Mouse (Mus musculus) common myeloid progenitor, adult 5-6 weeks (primary cell): ENCODE results near the gene Hsd11b1. TPM values are rescaled to one million over a fixed set of nuclear protein-coding genes. Genes with fewer than 3 reads are reported as not detected.
"Not testable (repeated sequence)": the region's sequence is repeated elsewhere in the genome, so short reads cannot be mapped to it uniquely, and the experiment has no call there.

Source experiments
- ATAC-seq: replicated peaks from 2 replicates; pipeline ENCODE4 v1.8.0; 2016; ENCODE audit warnings: low read depth, mild to moderate bottlenecking, moderate TSS enrichment, inconsistent platforms; ENCODE audit not compliant: poor library complexity, severe bottlenecking
- total RNA-seq: library from RNA; stranded (forward); fragments of 200-1000, 187-1606 nt; gene quantifications from 2 replicates; pipeline ENCODE4 v1.2.3, GENCODE M21; 2017

Gene Hsd11b1
- total RNA-seq: 1.4 TPM in 1 of 2 replicates, not detected in the other

DNA sequence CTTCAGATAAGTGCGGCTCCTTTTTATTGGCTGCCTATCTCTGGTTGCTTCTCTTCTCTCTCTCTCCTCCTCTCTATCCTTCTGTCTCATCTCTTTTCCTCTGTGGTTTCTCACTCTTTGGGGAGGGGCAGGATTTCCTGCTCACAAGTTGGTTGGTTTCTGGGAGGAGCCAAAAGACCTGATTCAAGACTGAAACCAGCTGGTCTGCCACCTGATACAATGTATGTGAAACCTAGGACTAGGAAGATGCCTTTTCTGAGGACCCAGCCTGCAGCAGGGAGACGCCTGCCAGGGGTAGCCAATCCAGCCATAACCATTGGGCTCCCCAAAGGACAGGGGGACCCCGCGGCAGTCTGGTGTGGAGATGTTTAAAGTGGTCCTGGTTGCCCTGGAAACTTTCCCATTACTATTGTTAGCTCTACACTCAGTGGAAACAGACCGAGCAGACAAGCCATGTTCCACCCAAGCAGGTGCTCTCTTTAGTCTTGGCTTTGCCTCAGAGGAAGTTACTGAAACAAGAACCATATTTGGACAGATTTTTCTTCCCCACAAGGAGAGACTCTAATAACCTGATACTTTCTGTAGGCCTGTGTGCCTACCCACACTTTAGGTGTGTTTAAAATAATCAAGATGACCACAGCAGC is at the start of gene Hsd11b1:
Gene Hsd11b1, minus strand, starts transcription at position 121 of the 644 bp plus-strand sequence.
- peak; percentile 81 for ATAC-seq

DNA sequence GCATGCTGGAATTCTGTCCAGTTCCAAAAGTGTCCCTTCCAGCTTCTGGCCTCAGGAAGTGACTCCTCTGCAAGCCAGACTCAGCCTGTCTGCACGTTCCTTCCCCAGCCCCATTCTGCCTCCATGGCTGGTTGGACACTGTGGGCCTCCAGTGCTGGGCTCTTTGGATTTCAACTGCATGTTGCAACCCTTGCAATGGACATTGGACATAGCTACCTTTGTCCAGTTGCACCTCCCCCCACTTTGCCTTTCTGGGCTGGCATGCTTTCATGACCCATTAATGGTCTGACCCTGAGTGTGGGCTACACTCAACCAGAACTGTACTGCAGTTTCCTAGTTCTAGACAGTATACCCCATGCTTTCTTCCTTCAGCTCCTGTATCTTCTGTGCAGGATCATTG is 47.7 kb upstream of the Hsd11b1 start:
- ATAC-seq: no peak

DNA sequence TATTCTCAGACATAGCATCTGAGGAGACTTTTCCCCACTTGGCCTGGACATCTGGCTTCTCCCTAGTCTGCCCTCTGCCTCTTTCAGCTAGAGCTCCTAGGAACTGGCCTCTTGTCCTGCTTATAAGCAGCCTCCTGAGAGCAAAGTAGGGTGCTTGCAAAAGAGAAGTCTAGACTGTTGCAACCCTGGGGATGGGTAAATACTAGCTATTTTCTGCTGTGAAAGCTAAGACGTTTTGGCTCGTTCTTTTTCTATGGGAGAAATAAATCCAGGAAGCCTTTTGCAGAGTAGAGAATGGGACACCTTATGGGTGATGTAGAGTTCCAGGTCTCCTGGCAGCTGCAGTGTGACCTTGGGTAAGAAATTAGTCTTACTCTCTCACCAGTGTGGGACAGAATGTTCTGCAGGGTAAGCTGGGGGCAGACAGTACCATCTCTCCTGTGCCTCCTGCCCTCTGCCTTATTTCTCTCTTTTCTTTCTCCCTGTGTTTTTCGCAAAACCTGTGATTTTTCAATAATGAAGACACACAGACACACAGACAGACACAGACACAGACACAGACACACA is 46.7 kb upstream of the Hsd11b1 start:
- ATAC-seq: no peak

DNA sequence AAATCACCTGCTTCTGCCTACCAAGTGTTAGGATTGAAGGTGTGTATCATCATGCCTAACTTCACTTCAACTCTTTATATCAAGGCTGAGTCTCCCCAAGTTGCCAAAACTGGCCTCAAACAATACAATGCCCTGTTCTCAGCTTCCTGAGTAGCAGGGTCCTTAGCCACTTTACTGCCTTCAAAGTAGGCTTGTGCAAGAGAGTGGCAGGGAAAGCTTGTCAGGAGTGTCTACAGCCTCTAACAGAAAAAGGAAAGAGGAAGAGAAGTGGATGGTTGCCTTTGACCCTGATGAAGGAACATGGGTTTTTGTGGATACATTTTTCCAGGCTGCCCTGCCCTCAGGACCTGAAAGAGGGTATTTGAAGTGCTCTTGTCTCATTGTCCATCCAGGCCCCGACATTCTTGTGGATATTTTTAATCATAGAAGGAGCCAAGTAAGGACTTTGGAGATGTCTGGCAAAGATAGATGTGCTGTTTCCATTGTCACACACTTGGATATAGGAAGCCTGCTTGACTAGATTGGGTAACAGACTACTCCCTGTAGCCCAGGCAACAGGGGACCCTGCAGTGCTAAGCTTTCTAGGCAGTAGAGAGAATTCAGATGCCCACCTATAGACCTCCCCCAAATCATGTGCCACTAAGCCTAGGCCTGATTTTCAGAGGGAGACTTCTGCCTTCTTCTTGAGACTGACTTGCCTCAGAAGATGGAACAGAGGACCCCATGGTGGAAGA is 46.1 kb upstream of the Hsd11b1 start:
- peak; percentile 47; the same call in 1 of the 2 replicates for ATAC-seq

DNA sequence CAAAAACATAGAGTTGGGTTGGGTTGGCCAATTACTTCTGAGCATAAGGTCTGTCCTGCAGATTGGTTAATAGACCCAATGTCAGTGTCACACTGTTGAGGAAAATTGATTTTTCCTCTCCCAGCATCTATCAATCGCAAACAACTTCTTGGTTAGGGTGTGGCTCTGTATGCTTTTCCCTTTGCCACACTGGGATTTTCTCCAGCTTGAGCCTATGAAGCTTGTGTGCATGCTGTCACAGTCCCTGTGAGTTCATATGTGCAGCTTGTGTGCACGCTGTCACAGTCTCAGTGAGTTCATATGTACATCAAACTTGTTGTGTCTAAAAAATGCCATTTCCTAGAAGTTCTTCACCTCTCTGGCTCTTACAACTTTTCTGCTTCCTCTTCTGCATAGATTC is 43.0 kb upstream of the Hsd11b1 start:
- ATAC-seq: no peak

DNA sequence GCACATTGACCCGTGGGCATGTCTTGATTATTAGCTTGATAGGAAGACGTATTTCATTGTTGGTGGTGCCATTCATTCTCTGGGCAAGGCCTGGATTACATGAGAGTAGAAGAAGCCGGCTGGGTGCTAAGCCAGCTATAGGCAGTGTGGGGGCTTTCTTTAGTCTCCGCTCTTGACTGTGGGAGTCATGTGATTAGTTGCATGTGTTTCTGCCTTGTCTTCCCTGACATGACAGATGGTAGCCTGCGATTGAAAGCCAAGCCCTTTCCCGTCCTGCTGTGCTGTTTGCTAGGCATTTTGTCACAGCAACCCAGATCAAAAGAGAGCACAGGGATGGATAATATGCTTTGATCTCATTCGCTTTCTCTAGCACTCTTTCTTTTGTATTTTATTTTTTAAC is 41.5 kb upstream of the Hsd11b1 start:
- ATAC-seq: no peak

GRCm38 (mm10) chr1:193303096-193303495 is 39.2 kb upstream of the Hsd11b1 start:
- ATAC-seq: no peak

- no peak for ATAC-seq
Measured at GRCm38 (mm10) chr1:193302093-193302405, 38.2 kb upstream of the Hsd11b1 start.

DNA sequence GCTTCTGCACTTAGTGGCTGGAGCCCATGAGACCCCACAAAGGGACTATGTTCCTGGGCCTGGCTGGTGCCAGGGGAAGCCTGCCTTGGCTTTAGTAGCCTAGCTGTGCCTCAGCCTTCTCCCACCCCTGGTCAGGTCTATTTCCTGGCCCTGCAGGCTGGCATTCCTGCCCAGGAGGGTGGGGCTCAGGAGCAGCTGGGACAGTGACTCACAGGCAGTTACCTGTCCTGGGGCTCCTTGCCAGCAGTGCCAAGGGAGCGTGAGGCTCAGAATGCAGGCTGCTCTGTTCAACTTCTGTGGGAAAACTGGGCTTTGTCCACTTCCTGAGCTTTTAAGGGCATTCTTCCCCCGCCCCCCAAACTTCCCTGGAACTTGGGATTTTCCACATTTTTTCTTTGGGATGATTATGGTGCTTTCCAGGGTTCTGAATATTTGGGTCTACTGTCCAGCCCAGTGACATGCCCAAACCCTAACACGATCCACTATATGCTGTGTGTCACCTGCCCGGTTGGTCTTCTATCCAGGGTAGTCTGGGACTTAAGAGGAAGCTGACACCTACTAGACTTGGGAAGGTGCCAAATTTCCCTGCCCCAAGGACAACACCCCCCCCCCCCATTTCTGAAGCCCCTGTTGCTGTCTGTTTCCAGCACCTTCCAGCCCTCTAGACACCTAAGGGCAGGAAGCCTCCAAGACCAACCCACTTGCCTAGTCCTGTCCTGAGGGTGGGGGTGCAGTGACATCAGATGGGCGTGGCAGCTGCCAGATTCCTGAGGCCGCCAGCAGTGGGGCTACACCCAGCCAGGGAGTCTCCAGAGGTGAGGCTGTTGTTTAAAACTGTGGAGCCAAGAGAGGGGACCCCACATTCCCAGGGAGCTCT is 37.6 kb upstream of the Hsd11b1 start:
- ATAC-seq: no peak

- ATAC-seq: no peak
Measured at GRCm38 (mm10) chr1:193299995-193300394, 36.1 kb upstream of the Hsd11b1 start.

GRCm38 (mm10) chr1:193298141-193298765 is 34.4 kb upstream of the Hsd11b1 start:
- no peak for ATAC-seq

DNA sequence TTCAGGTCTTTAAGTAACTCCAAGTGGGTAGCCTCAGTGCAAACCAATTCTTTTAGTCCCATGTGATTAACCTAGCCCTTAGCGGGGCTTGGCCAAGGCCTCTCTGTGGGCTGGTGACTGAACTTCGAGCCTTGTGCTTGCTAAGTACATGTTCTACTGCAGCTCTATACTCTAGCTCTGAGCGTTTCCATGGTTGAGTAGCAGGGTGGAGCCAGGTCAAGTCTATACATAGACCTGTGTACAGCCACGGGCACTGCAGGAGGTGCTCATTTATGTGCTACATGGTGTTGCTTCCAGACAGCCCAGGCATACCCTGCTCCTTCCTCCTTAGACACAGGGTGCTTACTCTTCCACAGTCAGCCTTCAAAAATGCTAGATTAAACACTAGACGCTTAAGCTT is 32.0 kb upstream of the Hsd11b1 start:
- ATAC-seq: no peak

DNA sequence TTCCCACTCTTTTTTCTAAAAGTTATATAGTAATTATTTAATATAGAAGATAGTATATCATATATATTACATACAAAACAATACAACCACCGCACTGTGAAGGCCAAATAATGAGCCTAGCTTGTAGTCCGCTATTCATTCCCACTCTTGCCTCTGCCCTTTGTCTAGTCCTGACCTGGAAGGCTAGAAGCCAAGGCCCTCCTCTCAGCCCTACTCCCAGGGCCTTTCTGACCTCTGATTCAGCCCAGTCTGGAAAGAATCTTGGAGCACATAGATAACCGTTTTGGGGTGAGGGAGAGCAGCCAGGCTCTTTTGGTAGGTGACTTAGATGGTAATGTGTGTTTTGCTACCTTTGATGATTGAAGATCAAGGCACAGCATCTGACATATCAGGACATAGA is 30.1 kb upstream of the Hsd11b1 start:
- ATAC-seq: no peak

DNA sequence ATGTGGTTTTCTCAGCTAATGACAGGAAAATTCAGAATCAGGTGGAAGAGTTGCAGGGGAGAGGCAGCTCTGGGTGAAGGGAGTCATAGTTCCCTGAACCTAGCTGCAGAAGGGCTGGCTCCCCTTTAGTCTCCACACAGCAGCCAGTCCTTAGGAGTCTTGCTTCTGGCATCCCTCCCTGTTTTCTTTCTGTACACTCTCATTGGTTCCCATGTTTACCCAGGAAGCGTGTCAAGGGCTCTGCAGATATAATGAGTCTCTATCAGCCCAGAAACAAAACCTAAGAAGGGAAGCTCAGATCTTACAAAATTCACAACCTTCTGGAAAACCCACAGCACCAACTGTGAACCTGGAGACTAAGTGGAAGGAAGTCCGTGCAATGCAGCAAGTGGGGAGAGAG is 29.2 kb upstream of the Hsd11b1 start:
- ATAC-seq: peak; percentile 76

DNA sequence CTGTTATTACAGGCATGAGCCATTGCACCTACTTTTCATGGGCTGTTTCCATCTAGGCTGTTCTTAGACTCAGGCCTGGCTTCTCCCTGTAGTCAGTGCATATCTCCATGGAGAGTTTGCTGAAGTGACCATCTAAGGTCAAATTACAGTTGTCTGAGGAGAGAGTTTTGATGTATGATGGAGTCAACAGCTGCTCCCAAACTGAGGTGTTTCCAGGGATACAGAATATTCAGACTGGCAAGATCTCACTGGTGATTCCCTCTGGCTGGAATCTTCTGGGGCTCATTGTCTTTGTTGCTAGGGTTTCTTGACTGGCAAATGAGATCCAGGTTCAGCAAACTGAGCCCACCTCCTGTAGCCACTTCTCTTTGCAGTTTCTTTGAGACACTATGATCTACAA is 26.8 kb upstream of the Hsd11b1 start:
- no peak for ATAC-seq

GRCm38 (mm10) chr1:193289914-193290313 is 26.0 kb upstream of the Hsd11b1 start:
- no peak for ATAC-seq

- ATAC-seq: no peak
Measured at GRCm38 (mm10) chr1:193289076-193289475, 25.2 kb upstream of the Hsd11b1 start.

GRCm38 (mm10) chr1:193287578-193287977 is 23.7 kb upstream of the Hsd11b1 start:
- ATAC-seq: no peak

DNA sequence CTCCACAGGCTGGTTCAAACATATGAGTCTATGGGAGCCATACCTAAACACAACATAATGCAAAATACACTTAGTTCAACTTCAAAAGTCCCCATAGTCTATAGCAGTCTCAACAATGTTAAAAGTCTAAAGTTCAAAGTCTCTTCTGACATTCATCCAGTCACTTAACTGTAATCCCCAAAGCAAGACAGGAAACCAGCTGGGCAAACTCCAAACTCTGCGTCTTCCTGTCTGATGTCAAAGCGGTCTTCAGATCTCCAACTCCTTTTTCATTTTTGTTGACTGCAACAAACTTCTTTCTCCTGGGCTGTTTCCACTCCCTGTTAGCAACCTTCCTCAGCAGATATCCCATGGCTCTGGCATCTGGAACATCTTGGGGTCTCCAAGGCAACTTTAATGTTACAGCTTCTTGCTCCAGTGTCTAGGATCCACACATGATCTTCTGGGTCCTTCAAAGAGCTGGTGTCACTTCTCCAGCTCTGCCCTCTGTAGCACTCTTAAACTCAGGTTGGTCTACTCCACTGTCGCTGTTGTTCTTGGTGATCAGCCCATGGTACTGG is 22.0 kb upstream of the Hsd11b1 start:
- not testable (repeated sequence) for ATAC-seq

DNA sequence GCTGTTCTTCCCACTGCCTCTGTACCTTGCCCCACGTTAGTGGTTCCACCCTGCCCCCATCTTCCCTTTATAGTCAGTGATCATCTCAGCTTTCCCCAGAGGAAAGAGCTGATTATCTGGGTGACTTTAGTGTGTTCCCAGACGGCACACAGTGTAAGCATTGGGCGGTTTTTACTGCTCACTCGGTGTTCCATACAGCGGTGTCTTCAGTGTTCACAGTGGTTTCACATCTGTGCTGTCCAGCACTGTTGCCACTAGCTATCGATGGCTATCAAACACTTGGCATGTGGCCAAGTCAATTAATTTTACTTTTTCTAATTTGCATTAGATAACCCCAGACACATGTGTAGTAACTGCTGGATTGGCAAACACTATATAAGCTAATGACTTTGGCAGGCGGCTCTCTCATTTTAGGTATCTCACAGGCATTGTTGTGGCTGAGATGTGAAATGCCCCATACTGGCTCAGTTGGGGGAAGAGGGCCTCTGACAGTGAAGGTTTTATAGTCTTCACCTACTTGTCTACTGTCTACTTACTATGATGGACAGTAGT is 20.4 kb upstream of the Hsd11b1 start:
- no peak for ATAC-seq
